Mouse (Mus musculus) layer of hippocampus, postnatal 25 days (tissue): ENCODE data around the gene Zfp938. TPM values are rescaled to one million over a fixed set of nuclear protein-coding genes. Genes with fewer than 3 reads are reported as not detected.

Source experiments
- DNase-seq, 2 experiments: peaks; one replicate each; pipeline ENCODE4 v3.0.0; 2022; ENCODE audit warnings: mixed read lengths in 2 of 2, low spot score in 1 of 2; ENCODE audit errors: extremely low spot score in 1 of 2
- total RNA-seq, 2 experiments: library from RNA; stranded (reverse); gene quantifications; 2 replicates each; pipeline ENCODE4 v1.2.3; 2021

Zfp938 gene
- 10 to 100 TPM; 22.8 to 23.0 TPM for total RNA-seq

- DNase-seq = peak; percentile 51 to 59
Observed at GRCm38 (mm10) chr10:82240742-82241400, at the start of gene Zfp938. Gene Zfp938 (minus strand): TSS chr10:82241280.

- DNase-seq = no peak
Observed at GRCm38 (mm10) chr10:82257331-82257730, 16.3 kb upstream of the Zfp938 start.

GRCm38 (mm10) chr10:82245021-82245420 is 3.9 kb upstream of the Zfp938 start:
- no peak for DNase-seq

- DNase-seq = no peak
Observed at GRCm38 (mm10) chr10:82241401-82241788, 315 bp upstream of the Zfp938 start.

- peak; percentile 70 to 76 for DNase-seq
Observed at GRCm38 (mm10) chr10:82178257-82179064, 62.6 kb downstream of the Zfp938 start.

Other genes with a start within 250 kb of the Zfp938 start
- gene Zfp873, start 193.2 kb downstream of the Zfp938 start, total RNA-seq = 10 to 100 TPM in 1 of 2 experiments, 1 to 10 TPM in 1; 10.0 to 12.2 TPM
- gene BC024063, start 157.9 kb downstream of the Zfp938 start, total RNA-seq = 1 to 10 TPM; 7.5 to 7.7 TPM
- gene AU041133, start 113.3 kb downstream of the Zfp938 start, total RNA-seq = 1 to 10 TPM; 7.4 to 9.7 TPM
- gene 4932415D10Rik, start 75.3 kb upstream of the Zfp938 start, total RNA-seq = not detected
- gene Gm4924, start 113.0 kb upstream of the Zfp938 start, total RNA-seq = 1 to 10 TPM; 6.7 to 8.0 TPM